Mouse (Mus musculus): ENCODE measurements around the gene Ifit3.

- no peak for TF ChIP-seq POLR2A (IDR thresholded peaks at IDR 0.05; ENCODE audit: borderline replicate concordance, low read depth, low read length)
- no peak for TF ChIP-seq CTCF (IDR thresholded peaks at IDR 0.05; ENCODE audit: low read depth, low read length)
These were observed 29.8 kb upstream of the Ifit3 start for GRCm38 (mm10) chr19:34553522-34553921.
